Mouse (Mus musculus): ENCODE results near the gene Clcn3. TPM values are rescaled to one million over a fixed set of nuclear protein-coding genes. Genes with fewer than 3 reads are reported as not detected.

The Clcn3 gene
- polyA plus RNA-seq, 1 experiment from 2014 or later, result 13.4 TPM

- WGBS, result 64% methylated on average over 4 of the region's 4 CpGs
- no peak overlapping the region for H3K27ac ChIP-seq
- no peak for ATAC-seq (ENCODE audit: insufficient number of reproducible peaks, insufficient read depth, low FRiP score, low TSS enrichment, low read depth)
Measured at GRCm38 (mm10) chr8:60951271-60951670, 31.8 kb downstream of the Clcn3 start.

GRCm38 (mm10) chr8:60949859-60950258 lies 33.2 kb downstream of the Clcn3 start:
- ATAC-seq (ENCODE audit: insufficient number of reproducible peaks, insufficient read depth, low FRiP score, low TSS enrichment, low read depth), result no peak
- no peak overlapping the region for H3K27ac ChIP-seq
- 71% methylated on average over 4 of the region's 4 CpGs for WGBS
- H3K4me2 ChIP-seq, result no peak overlapping the region
- H3K9ac ChIP-seq, result no peak overlapping the region
- no peak overlapping the region for H3K4me3 ChIP-seq
- no peaks in the 10 kb centered on the region for H3K27me3 ChIP-seq
- H3K9me3 ChIP-seq, result no peaks in the 10 kb centered on the region
- 0 out of 2 replicates have a peak, but pooled peaks cover 5% of the 10 kb centered on the region for H3K4me1 ChIP-seq
- H3K36me3 ChIP-seq, result no peaks in the 10 kb centered on the region

More at GRCm38 (mm10) chr8:60951271-60951670, 31.8 kb downstream of the Clcn3 start:
- Histone ChIP-seq H3K9me3 (no peaks in the 10 kb centered on the region), H3K4me2 (no peak overlapping the region), H3K4me3 (no peak overlapping the region), H3K9ac (no peak overlapping the region), H3K27me3 (no peaks in the 10 kb centered on the region), H3K4me1 (0 out of 2 replicates have a peak, but pooled peaks cover 5% of the 10 kb centered on the region), H3K36me3 (no peaks in the 10 kb centered on the region)

- ATAC-seq (ENCODE audit: insufficient number of reproducible peaks, insufficient read depth, low FRiP score, low TSS enrichment, low read depth), result no peak
- no peaks in the 10 kb centered on the region for H3K27me3 ChIP-seq
- H3K4me2 ChIP-seq, result no peak overlapping the region
- H3K27ac ChIP-seq, result no peak overlapping the region
- no peaks in the 10 kb centered on the region for H3K4me1 ChIP-seq
- no peak overlapping the region for H3K4me3 ChIP-seq
- H3K9ac ChIP-seq, result no peak overlapping the region
- no peaks in the 10 kb centered on the region for H3K9me3 ChIP-seq
- no peaks in the 10 kb centered on the region for H3K36me3 ChIP-seq
Measured at GRCm38 (mm10) chr8:60947503-60947902, 35.6 kb downstream of the Clcn3 start.

GRCm38 (mm10) chr8:60942867-60943266 lies 40.2 kb downstream of the Clcn3 start:
- no peaks in the 10 kb centered on the region for H3K4me1 ChIP-seq
- no peak overlapping the region for H3K27ac ChIP-seq
- no peak overlapping the region for H3K9ac ChIP-seq
- H3K9me3 ChIP-seq, result no peaks in the 10 kb centered on the region
- no peak overlapping the region for H3K4me3 ChIP-seq
- 96% methylated on average over 2 of the region's 2 CpGs for WGBS
- no peaks in the 10 kb centered on the region for H3K36me3 ChIP-seq
- ATAC-seq (ENCODE audit: insufficient number of reproducible peaks, insufficient read depth, low FRiP score, low TSS enrichment, low read depth), result no peak
- H3K4me2 ChIP-seq, result no peak overlapping the region
- H3K27me3 ChIP-seq, result no peaks in the 10 kb centered on the region

- H3K4me1 ChIP-seq, result no peaks in the 10 kb centered on the region
- H3K9ac ChIP-seq, result no peak overlapping the region
- H3K4me2 ChIP-seq, result no peak overlapping the region
- H3K4me3 ChIP-seq, result no peak overlapping the region
- no peaks in the 10 kb centered on the region for H3K36me3 ChIP-seq
- ATAC-seq (ENCODE audit: insufficient number of reproducible peaks, insufficient read depth, low FRiP score, low TSS enrichment, low read depth), result no peak
- H3K9me3 ChIP-seq, result no peaks in the 10 kb centered on the region
- no peaks in the 10 kb centered on the region for H3K27me3 ChIP-seq
- WGBS, result 32% methylated on average over 3 of the region's 3 CpGs
- no peak overlapping the region for H3K27ac ChIP-seq
Measured at GRCm38 (mm10) chr8:60938717-60939424, 44.2 kb downstream of the Clcn3 start.

- Histone ChIP-seq H3K4me3 (no peak overlapping the region), H3K4me1 (no peaks in the 10 kb centered on the region), H3K27me3 (no peaks in the 10 kb centered on the region), H3K27ac (no peak overlapping the region), H3K9ac (no peak overlapping the region), H3K4me2 (no peak overlapping the region), H3K9me3 (no peaks in the 10 kb centered on the region), H3K36me3 (no peaks in the 10 kb centered on the region)
- ATAC-seq (ENCODE audit: insufficient number of reproducible peaks, insufficient read depth, low FRiP score, low TSS enrichment, low read depth), result no peak
Measured at GRCm38 (mm10) chr8:60933617-60934016, 49.5 kb downstream of the Clcn3 start.

- no peak overlapping the region for H3K4me2 ChIP-seq
- no peaks in the 10 kb centered on the region for H3K27me3 ChIP-seq
- no peak for ATAC-seq (ENCODE audit: insufficient number of reproducible peaks, insufficient read depth, low FRiP score, low TSS enrichment, low read depth)
- 83% methylated on average over 4 of the region's 4 CpGs for WGBS
- H3K9me3 ChIP-seq, result no peaks in the 10 kb centered on the region
- H3K4me3 ChIP-seq, result no peak overlapping the region
- H3K27ac ChIP-seq, result no peak overlapping the region
- H3K4me1 ChIP-seq, result 0 out of 2 replicates have a peak, but pooled peaks cover 3% of the 10 kb centered on the region
- no peak overlapping the region for H3K9ac ChIP-seq
- peaks cover 3% of the 10 kb centered on the region; the same call in 1 of the 2 replicates for H3K36me3 ChIP-seq
Measured at GRCm38 (mm10) chr8:60920176-60920575, 62.9 kb downstream of the Clcn3 start.

- WGBS, result 81% methylated on average over 3 of the region's 3 CpGs
- H3K4me3 ChIP-seq, result no peak overlapping the region
- H3K4me1 ChIP-seq, result 0 out of 2 replicates have a peak, but pooled peaks cover 3% of the 10 kb centered on the region
- H3K27ac ChIP-seq, result no peak overlapping the region
- H3K9me3 ChIP-seq, result no peaks in the 10 kb centered on the region
- no peak overlapping the region for H3K9ac ChIP-seq
- no peaks in the 10 kb centered on the region for H3K27me3 ChIP-seq
- H3K4me2 ChIP-seq, result no peak overlapping the region
- no peak for ATAC-seq (ENCODE audit: insufficient number of reproducible peaks, insufficient read depth, low FRiP score, low TSS enrichment, low read depth)
- H3K36me3 ChIP-seq, result peaks cover 3% of the 10 kb centered on the region; the same call in 1 of the 2 replicates
Measured at GRCm38 (mm10) chr8:60919069-60919468, 64.0 kb downstream of the Clcn3 start.

GRCm38 (mm10) chr8:60912554-60912953 lies 70.5 kb downstream of the Clcn3 start:
- H3K9me3 ChIP-seq, result no peaks in the 10 kb centered on the region
- WGBS, result 49% methylated on average over 10 of the region's 10 CpGs
- H3K36me3 ChIP-seq, result peaks cover 26% of the 10 kb centered on the region; the same call in 1 of the 2 replicates
- H3K27me3 ChIP-seq, result no peaks in the 10 kb centered on the region
- no peak overlapping the region for H3K4me2 ChIP-seq
- no peak overlapping the region for H3K9ac ChIP-seq
- no peak for ATAC-seq (ENCODE audit: insufficient number of reproducible peaks, insufficient read depth, low FRiP score, low TSS enrichment, low read depth)
- H3K4me3 ChIP-seq, result no peak overlapping the region
- H3K27ac ChIP-seq, result no peak overlapping the region
- H3K4me1 ChIP-seq, result no peaks in the 10 kb centered on the region

GRCm38 (mm10) chr8:60912081-60912480 lies 71.0 kb downstream of the Clcn3 start:
- Histone ChIP-seq H3K27ac (no peak overlapping the region), H3K4me1 (no peaks in the 10 kb centered on the region), H3K9me3 (no peaks in the 10 kb centered on the region), H3K36me3 (peaks cover 28% of the 10 kb centered on the region; the same call in 1 of the 2 replicates), H3K4me2 (no peak overlapping the region), H3K4me3 (no peak overlapping the region), H3K9ac (no peak overlapping the region), H3K27me3 (no peaks in the 10 kb centered on the region)
- WGBS, result 71% methylated on average over 4 of the region's 4 CpGs
- ATAC-seq (ENCODE audit: insufficient number of reproducible peaks, insufficient read depth, low FRiP score, low TSS enrichment, low read depth), result no peak

GRCm38 (mm10) chr8:60900147-60900546 lies 83.0 kb downstream of the Clcn3 start:
- no peak overlapping the region for H3K4me3 ChIP-seq
- H3K9ac ChIP-seq, result no peak overlapping the region
- no peak for ATAC-seq (ENCODE audit: insufficient number of reproducible peaks, insufficient read depth, low FRiP score, low TSS enrichment, low read depth)
- no peak overlapping the region for H3K27ac ChIP-seq
- H3K27me3 ChIP-seq, result no peaks in the 10 kb centered on the region
- peaks cover 30% of the 10 kb centered on the region for H3K36me3 ChIP-seq
- no peak overlapping the region for H3K4me2 ChIP-seq
- WGBS, result 64% methylated on average over 9 of the region's 9 CpGs
- H3K9me3 ChIP-seq, result no peaks in the 10 kb centered on the region
- H3K4me1 ChIP-seq, result no peaks in the 10 kb centered on the region

GRCm38 (mm10) chr8:60895878-60896277 lies 87.2 kb downstream of the Clcn3 start:
- Histone ChIP-seq H3K27me3 (no peaks in the 10 kb centered on the region), H3K4me3 (no peak overlapping the region), H3K27ac (no peak overlapping the region), H3K9me3 (no peaks in the 10 kb centered on the region), H3K4me2 (no peak overlapping the region), H3K4me1 (peaks cover 10% of the 10 kb centered on the region), H3K9ac (no peak overlapping the region), H3K36me3 (peaks cover 38% of the 10 kb centered on the region)
- ATAC-seq (ENCODE audit: insufficient number of reproducible peaks, insufficient read depth, low FRiP score, low TSS enrichment, low read depth), result no peak
- WGBS, result 86% methylated on average over 6 of the region's 6 CpGs

All from embryonic facial prominence, embryonic 13.5 days (tissue).